Mouse (Mus musculus) layer of hippocampus, postnatal 25 days (tissue): ENCODE results near the gene Hoxc10. TPM values are rescaled to one million over a fixed set of nuclear protein-coding genes. Genes with fewer than 3 reads are reported as not detected.

Source experiments
- DNase-seq, 2 experiments: peaks; one replicate each; pipeline ENCODE4 v3.0.0; 2022; ENCODE audit warnings: mixed read lengths in 2 of 2, low spot score in 1 of 2; ENCODE audit errors: extremely low spot score in 1 of 2
- microRNA-seq, 2 experiments: library from miRNA; unstranded; fragments of <30 nt; microRNA quantifications; one replicate each; pipeline ENCODE4 v1.2.0; 2021
- total RNA-seq, 2 experiments: library from RNA; stranded (reverse); gene quantifications; 2 replicates each; pipeline ENCODE4 v1.2.3; 2021

Hoxc10 gene
- total RNA-seq, 2 experiments from 2014 or later: not detected

GRCm38 (mm10) chr15:103006326-103006725 is 39.7 kb downstream of the Hoxc10 start:
- DNase-seq: no peak

DNA sequence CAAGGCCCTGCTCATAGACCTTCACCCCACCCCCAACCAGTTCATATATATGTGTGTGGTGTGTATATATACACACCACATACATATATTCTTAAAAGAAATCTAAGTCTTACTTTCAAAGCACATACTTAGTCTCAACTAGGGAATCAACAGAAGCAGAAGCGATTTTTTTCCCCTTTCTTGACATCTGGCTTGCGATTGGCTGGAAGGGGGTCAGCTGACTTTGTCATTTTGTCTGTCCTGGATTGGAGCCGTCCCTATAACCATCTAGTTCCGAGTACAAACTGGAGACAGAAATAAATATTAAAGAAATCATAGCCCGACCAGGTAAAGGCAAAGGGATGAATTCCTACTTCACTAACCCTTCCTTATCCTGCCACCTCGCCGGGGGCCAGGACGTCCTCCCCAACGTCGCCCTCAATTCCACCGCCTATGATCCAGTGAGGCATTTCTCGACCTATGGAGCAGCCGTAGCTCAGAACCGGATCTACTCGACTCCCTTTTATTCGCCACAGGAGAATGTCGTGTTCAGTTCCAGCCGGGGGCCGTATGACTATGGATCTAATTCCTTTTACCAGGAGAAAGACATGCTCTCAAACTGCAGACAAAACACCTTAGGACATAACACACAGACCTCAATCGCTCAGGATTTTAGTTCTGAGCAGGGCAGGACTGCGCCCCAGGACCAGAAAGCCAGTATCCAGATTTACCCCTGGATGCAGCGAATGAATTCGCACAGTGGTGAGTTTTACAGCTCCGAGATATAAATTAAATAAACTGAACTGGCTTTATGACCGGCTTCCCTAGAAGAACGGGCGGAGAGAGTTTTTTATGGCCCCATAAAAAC is 42.9 kb downstream of the Hoxc10 start:
- no peak for DNase-seq

GRCm38 (mm10) chr15:103010112-103010846 is 43.7 kb downstream of the Hoxc10 start:
- DNase-seq: no peak

- no peak for DNase-seq
Measured at GRCm38 (mm10) chr15:103010847-103011555, 44.4 kb downstream of the Hoxc10 start.

GRCm38 (mm10) chr15:103011928-103012486 is 45.4 kb downstream of the Hoxc10 start:
- DNase-seq: no peak

GRCm38 (mm10) chr15:103013238-103013984 is 46.8 kb downstream of the Hoxc10 start:
- peak in 1 of 2 experiments; percentile 57 for DNase-seq

- DNase-seq: no peak
Measured at GRCm38 (mm10) chr15:103014166-103015008, 47.8 kb downstream of the Hoxc10 start.

DNA sequence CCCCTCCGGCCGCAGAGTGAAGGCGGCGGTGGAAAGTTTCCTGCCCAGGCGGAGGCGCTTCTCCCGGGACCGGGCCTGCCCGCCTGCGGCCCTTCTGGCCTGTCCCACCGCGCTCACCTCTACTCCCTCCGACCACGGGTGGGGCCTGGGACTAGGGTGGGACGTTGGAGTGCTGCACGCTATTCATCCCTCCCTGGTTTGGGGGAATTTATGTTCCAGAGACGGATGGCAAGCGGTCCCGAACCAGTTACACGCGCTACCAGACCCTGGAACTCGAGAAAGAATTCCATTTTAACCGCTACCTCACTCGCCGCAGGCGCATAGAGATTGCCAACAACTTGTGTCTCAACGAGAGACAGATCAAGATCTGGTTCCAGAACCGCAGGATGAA is 48.4 kb downstream of the Hoxc10 start:
- no peak for DNase-seq

DNA sequence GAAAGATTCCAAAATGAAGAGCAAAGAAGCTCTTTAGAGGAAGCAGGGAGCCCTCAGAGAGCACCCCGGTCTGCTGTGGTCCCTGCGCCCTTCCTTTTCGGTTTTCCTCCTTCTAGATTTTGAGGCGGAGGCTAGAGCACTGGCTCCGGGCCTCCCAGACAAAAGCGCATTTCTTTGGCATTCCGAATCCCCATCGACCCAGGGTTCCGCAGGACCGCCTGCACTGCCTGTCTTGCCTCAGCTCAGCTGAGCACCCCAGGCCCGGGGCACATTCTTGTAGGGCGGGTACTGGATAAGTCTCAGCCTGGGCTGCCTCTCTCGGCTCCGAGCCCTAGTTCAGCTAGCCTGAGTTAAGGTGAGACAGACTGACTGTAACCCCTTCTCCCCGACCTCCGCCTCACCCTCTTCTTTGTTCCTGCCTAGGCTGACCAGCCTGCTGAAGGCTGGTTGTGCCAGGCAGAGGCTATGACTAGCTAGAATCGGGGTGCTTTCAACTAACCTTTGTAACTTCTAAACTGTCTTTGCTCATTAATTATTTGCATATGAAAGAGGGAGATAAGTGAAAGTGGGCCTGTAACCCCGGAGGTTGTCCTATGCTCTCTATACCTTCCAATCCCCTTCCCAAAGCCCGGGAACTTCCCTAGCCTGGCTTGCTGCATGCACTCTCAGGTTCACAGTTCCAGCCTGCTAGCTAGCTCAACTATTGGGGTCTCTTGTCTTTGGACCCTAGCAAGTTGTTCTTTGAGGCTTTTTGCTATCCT is 49.0 kb downstream of the Hoxc10 start:
- DNase-seq: no peak

DNA sequence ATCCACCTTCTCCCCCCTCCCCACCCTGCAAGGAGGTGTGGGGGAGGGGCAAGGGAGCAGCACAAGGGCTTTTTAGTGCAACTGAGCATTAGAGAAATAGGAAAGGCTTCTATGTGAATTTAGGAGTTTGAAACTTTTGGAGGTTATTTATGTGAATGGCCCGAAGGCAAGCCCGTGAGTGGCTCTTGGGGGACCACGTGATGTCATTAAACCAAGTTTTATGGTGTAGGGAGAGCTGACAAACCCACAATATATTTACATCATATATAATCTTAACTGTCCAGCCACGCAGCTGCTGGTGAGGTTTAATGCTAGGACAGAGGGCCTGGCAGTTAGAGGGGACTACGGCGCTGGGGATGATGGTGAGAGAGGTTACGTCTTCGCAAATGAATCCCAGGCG is 52.0 kb downstream of the Hoxc10 start, which contains the start of gene Hoxc4:
Hoxc4 (plus strand) TSS at position 299 of the 400 bp plus-strand sequence.
- DNase-seq: no peak

- no peak for DNase-seq
Measured at GRCm38 (mm10) chr15:103020899-103021418, 54.4 kb downstream of the Hoxc10 start.

Small RNA genes lying within 50 kb of the gene (microRNA-seq; reads per million reads assigned to microRNA genes)
- gene Mir196a-2 (0.40 to 1.1 reads per million in 2 experiments), gene Mir615 (0.60 to 0.74 reads per million in 2 experiments)

Other genes with a start within 250 kb of the Hoxc10 start
- 10 to 100 TPM; 85.8 to 91.4 TPM for gene Calcoco1, start 244.6 kb upstream of the Hoxc10 start, total RNA-seq
- gene Hoxc13, start 45.7 kb upstream of the Hoxc10 start, total RNA-seq: not detected
- gene Hoxc12, start 30.0 kb upstream of the Hoxc10 start, total RNA-seq: not detected
- gene Hoxc11, start 12.4 kb upstream of the Hoxc10 start, total RNA-seq: not detected
- gene Hoxc5, start 647 bp downstream of the Hoxc10 start, total RNA-seq: not detected
- gene Hoxc9, start 9.6 kb downstream of the Hoxc10 start, total RNA-seq: not detected
- gene Hoxc8, start 23.8 kb downstream of the Hoxc10 start, total RNA-seq: not detected
- gene Hoxc6, start 31.5 kb downstream of the Hoxc10 start, total RNA-seq: not detected
- gene Hoxc4, start 52.1 kb downstream of the Hoxc10 start, total RNA-seq: not detected
- 10 to 100 TPM; 17.4 to 20.2 TPM for gene Smug1, start 200.3 kb downstream of the Hoxc10 start, total RNA-seq